Comparison of ENCODE assay signal across 35 mouse cellular contexts in the genomic region with DNA sequence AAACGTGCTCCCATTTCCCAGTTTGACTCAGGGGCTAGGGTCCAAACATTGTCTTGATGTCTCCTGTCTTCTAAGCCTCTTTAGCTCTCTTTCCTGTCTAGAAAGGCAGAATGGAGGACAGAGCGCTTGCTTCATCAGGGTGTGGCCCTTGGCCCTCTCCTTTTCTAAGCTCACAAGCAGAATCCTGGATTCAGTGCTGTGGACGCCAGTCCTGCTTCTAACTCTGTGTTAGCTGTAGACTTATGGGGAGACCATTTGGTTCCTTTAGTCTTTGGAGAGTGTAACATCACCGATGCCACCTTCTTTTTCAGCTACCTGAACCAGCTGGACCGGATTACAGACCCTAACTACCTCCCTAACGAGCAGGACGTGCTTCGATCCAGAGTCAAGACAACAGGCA. TPM values are rescaled to one million over a fixed set of nuclear protein-coding genes. Genes with fewer than 3 reads are reported as not detected.
DNase-seq lines count a peak whose midpoint lies in the region; ATAC-seq and TF ChIP-seq lines count a peak whose summit lies in the region.
"Had no signal": no experiment of that assay in that cellular context is flagged by ENCODE, and none has a peak within 500 bp of the region (broad histone marks: within the 10 kb centered on the region; RNA-seq: fewer than 3 reads in every experiment).

No protein-coding gene starts in this region.

- TF ChIP-seq CTCF in liver, embryonic 14.5 days (IDR thresholded peaks at IDR 0.05; ENCODE audit: low read depth): no peak

- H3K9me3 ChIP-seq in erythroblast, embryonic 14.5 days (ENCODE audit: control insufficient read depth, low read length): no peaks in the 10 kb centered on the region
- no peaks in the 10 kb centered on the region for H3K9me3 ChIP-seq in liver, embryonic 14.5 days (ENCODE audit: control insufficient read depth, low read length)
- no peaks in the 10 kb centered on the region for H3K9me3 ChIP-seq in hindbrain, embryonic 11.5 days (ENCODE audit: control insufficient read depth, low read length)
- no peaks in the 10 kb centered on the region for H3K9me3 ChIP-seq in kidney, embryonic 15.5 days (replicated peaks)
- H3K9me3 ChIP-seq: embryonic facial prominence, embryonic 13.5 days; heart, embryonic 15.5 days; midbrain, embryonic 10.5 days; midbrain, embryonic 15.5 days had no signal

- H3K27ac ChIP-seq in liver, embryonic 14.5 days: peak overlapping the region; percentile 93
- H3K27ac ChIP-seq in hindbrain, embryonic 11.5 days (ENCODE audit: low read depth, low read length): no peak overlapping the region
- no peak overlapping the region for H3K27ac ChIP-seq in kidney, embryonic 15.5 days
- H3K27ac ChIP-seq: embryonic facial prominence, embryonic 13.5 days; heart, embryonic 15.5 days; hindbrain, embryonic 14.5 days; midbrain, embryonic 15.5 days; stomach, postnatal 0 days had no signal

- WGBS in liver, embryonic 14.5 days (ENCODE audit: insufficient replicate concordance): 71% methylated on average over 8 of the region's 8 CpGs
- WGBS in hindbrain, embryonic 11.5 days: 86% methylated on average over 8 of the region's 8 CpGs
- WGBS in kidney, embryonic 15.5 days: 72% methylated on average over 8 of the region's 8 CpGs

- peaks cover 45% of the 10 kb centered on the region for H3K36me3 ChIP-seq in erythroblast, embryonic 14.5 days (ENCODE audit: control insufficient read depth)
- H3K36me3 ChIP-seq in liver, embryonic 14.5 days (replicated peaks; ENCODE audit: control insufficient read depth, insufficient read depth, low read depth): no peaks in the 10 kb centered on the region
- H3K36me3 ChIP-seq in hindbrain, embryonic 11.5 days (ENCODE audit: control insufficient read depth, insufficient read depth, low read length): no peaks in the 10 kb centered on the region
- H3K36me3 ChIP-seq in kidney, embryonic 15.5 days: no peaks in the 10 kb centered on the region
- H3K36me3 ChIP-seq: embryonic facial prominence, embryonic 13.5 days; heart, embryonic 15.5 days; midbrain, embryonic 10.5 days; midbrain, embryonic 15.5 days had no signal

- H3K9ac ChIP-seq in liver, embryonic 14.5 days (replicated peaks): peak overlapping the region; percentile 50
- H3K9ac ChIP-seq in hindbrain, embryonic 11.5 days (ENCODE audit: low read depth, low read length): no peak overlapping the region
- H3K9ac ChIP-seq in kidney, embryonic 15.5 days: no peak overlapping the region
- H3K9ac ChIP-seq: embryonic facial prominence, embryonic 13.5 days; heart, embryonic 15.5 days; hindbrain, embryonic 14.5 days; lung, embryonic 14.5 days; midbrain, embryonic 15.5 days had no signal

- H3K4me2 ChIP-seq in liver, embryonic 14.5 days (ENCODE audit: low read depth): peak overlapping the region; percentile 68
- H3K4me2 ChIP-seq in hindbrain, embryonic 11.5 days (replicated peaks; ENCODE audit: low read depth, low read length): no peak overlapping the region
- no peak overlapping the region for H3K4me2 ChIP-seq in kidney, embryonic 15.5 days
- H3K4me2 ChIP-seq: embryonic facial prominence, embryonic 13.5 days; heart, embryonic 15.5 days; hindbrain, embryonic 14.5 days; lung, embryonic 14.5 days; midbrain, embryonic 15.5 days had no signal

- H3K4me1 ChIP-seq in erythroblast, embryonic 14.5 days (ENCODE audit: control insufficient read depth): peaks cover 85% of the 10 kb centered on the region
- H3K4me1 ChIP-seq in liver, embryonic 14.5 days (replicated peaks; ENCODE audit: control insufficient read depth in 2 of 2, insufficient read depth in 2 of 2, low read length in 1 of 2): peaks cover 59 to 65% of the 10 kb centered on the region in 2 experiments
- no peaks in the 10 kb centered on the region for H3K4me1 ChIP-seq in hindbrain, embryonic 11.5 days (replicated peaks; ENCODE audit: control insufficient read depth, insufficient read depth, low read length)
- H3K4me1 ChIP-seq in kidney, embryonic 15.5 days: no peaks in the 10 kb centered on the region
- H3K4me1 ChIP-seq: embryonic facial prominence, embryonic 13.5 days had no signal

- H3K27me3 ChIP-seq in erythroblast, embryonic 14.5 days (ENCODE audit: control insufficient read depth): no peaks in the 10 kb centered on the region
- H3K27me3 ChIP-seq in liver, embryonic 14.5 days (ENCODE audit: control insufficient read depth, insufficient read depth, low read length): no peaks in the 10 kb centered on the region
- no peaks in the 10 kb centered on the region for H3K27me3 ChIP-seq in hindbrain, embryonic 11.5 days (ENCODE audit: control insufficient read depth, insufficient read depth, low read length)
- no peaks in the 10 kb centered on the region for H3K27me3 ChIP-seq in kidney, embryonic 15.5 days
- H3K27me3 ChIP-seq: CH12.LX; embryonic facial prominence, embryonic 13.5 days; heart, embryonic 15.5 days; midbrain, embryonic 15.5 days; Patski had no signal

- no peak for TF ChIP-seq EP300 in liver, embryonic 14.5 days (IDR thresholded peaks at IDR 0.05; ENCODE audit: low read depth)

- DNase-seq in spleen, postnatal 4 days (ENCODE audit: low spot score in 2 of 2): peak; percentile 18 to 59
- DNase-seq in spleen, postnatal 14 days (ENCODE audit: low spot score in 2 of 2): no peak
- no peak for DNase-seq in liver, embryonic 14.5 days (ENCODE audit: low read depth in 3 of 3, low spot score in 3 of 3)
- no peak for DNase-seq in hindbrain, embryonic 11.5 days (ENCODE audit: low spot score)
- no peak for DNase-seq in embryo, embryonic 9.5 days (ENCODE audit: extremely low spot score)
- DNase-seq: adrenal gland, postnatal 10 days; cerebellum, adult 11 months; cerebellum, adult 9-10 months; cerebellum, postnatal 36 days; embryo, embryonic 11 days; gastrocnemius, postnatal 14 days; heart, postnatal 4 days; kidney, adult 18-20 months; kidney, postnatal 36 days; left cerebral cortex, postnatal 4 days; lung, embryonic 14.5 days; lung, postnatal 14 days; right cerebral cortex, postnatal 25 days; thymus, adult 18-20 months; thymus, postnatal 25 days had no signal

- ATAC-seq in erythroblast, adult 5-6 weeks (replicated peaks; ENCODE audit: low FRiP score, poor library complexity, severe bottlenecking): no peak
- no peak for ATAC-seq in liver, embryonic 14.5 days (ENCODE audit: insufficient read depth)
- no peak for ATAC-seq in hindbrain, embryonic 11.5 days (ENCODE audit: low FRiP score)
- ATAC-seq in kidney, embryonic 15.5 days (replicated peaks; ENCODE audit: low FRiP score): no peak
- ATAC-seq: forebrain, embryonic 14.5 days; midbrain, embryonic 15.5 days; Patski had no signal

- H3K4me3 ChIP-seq in erythroblast, embryonic 14.5 days (replicated peaks): peak overlapping the region; percentile 54
- peak overlapping the region in 1 of 2 experiments; percentile 26; a peak in 2 of 4 replicates for H3K4me3 ChIP-seq in liver, embryonic 14.5 days (ENCODE audit: insufficient read depth in 1 of 2, low read depth in 2 of 2, low read length in 2 of 2)
- no peak overlapping the region for H3K4me3 ChIP-seq in hindbrain, embryonic 11.5 days (ENCODE audit: low read depth, low read length)
- no peak overlapping the region for H3K4me3 ChIP-seq in kidney, embryonic 15.5 days (replicated peaks)
- H3K4me3 ChIP-seq: embryonic facial prominence, embryonic 13.5 days; heart, embryonic 15.5 days; midbrain, embryonic 10.5 days; midbrain, embryonic 15.5 days had no signal

RNA-seq across cellular contexts. Expression of gene Gnat2, which starts 5.1 kb away (rescaled TPM):
- polyA plus RNA-seq in erythroblast, embryonic 14.5 days (2012): 0.03 TPM in 1 of 2 replicates, not detected in the other
- total RNA-seq in erythroblast, adult 5-6 weeks (2015; ENCODE audit: low replicate concordance): 0.84 TPM in 1 of 2 replicates, not detected in the other
- total RNA-seq in erythroblast, adult 5-6 weeks (2017; ENCODE audit: low replicate concordance): 0.09 and 0.56 TPM in 2 replicates
- 0.60 and 1.4 TPM in 2 replicates for polyA plus RNA-seq in liver, embryonic 14.5 days (2012; rRNA removed)
- 1.8 and 2.5 TPM in 2 replicates for polyA plus RNA-seq in liver, embryonic 14.5 days (2014; fragmentation: Nextera tagmentation; extraction: Ambion mirVana)
- 0.62 and 0.89 TPM in 2 replicates for polyA plus RNA-seq in hindbrain, embryonic 11.5 days (2014; fragmentation: Nextera tagmentation; extraction: Ambion mirVana)
- 0.68 and 1.9 TPM in 2 replicates for polyA plus RNA-seq in kidney, embryonic 15.5 days (2015; fragmentation: Nextera tagmentation; extraction: Ambion mirVana)
- total RNA-seq: layer of hippocampus, postnatal 25 days; neutrophil, adult 5-6 weeks had no signal

RNA-seq across cellular contexts. Expression of gene Ampd2, which starts 11.2 kb away (rescaled TPM):
- polyA plus RNA-seq in erythroblast, embryonic 14.5 days (2012): 10.5 and 12.6 TPM in 2 replicates
- total RNA-seq in erythroblast, adult 5-6 weeks (2015; ENCODE audit: low replicate concordance): 7.1 and 8.6 TPM in 2 replicates
- total RNA-seq in erythroblast, adult 5-6 weeks (2017; ENCODE audit: low replicate concordance): 3.1 and 14.5 TPM in 2 replicates
- 40.9 and 49.6 TPM in 2 replicates for polyA plus RNA-seq in liver, embryonic 14.5 days (2012; rRNA removed)
- polyA plus RNA-seq in liver, embryonic 14.5 days (2014; fragmentation: Nextera tagmentation; extraction: Ambion mirVana): 34.3 and 37.8 TPM in 2 replicates
- 32.1 and 32.6 TPM in 2 replicates for polyA plus RNA-seq in hindbrain, embryonic 11.5 days (2014; fragmentation: Nextera tagmentation; extraction: Ambion mirVana)
- polyA plus RNA-seq in kidney, embryonic 15.5 days (2015; fragmentation: Nextera tagmentation; extraction: Ambion mirVana): 59.3 and 66.2 TPM in 2 replicates

RNA-seq across cellular contexts. Expression of gene Gnai3, which starts 48.3 kb away (rescaled TPM):
- polyA plus RNA-seq in erythroblast, embryonic 14.5 days (2012): 0.19 and 0.27 TPM in 2 replicates
- 46.8 and 63.4 TPM in 2 replicates for total RNA-seq in erythroblast, adult 5-6 weeks (2015; ENCODE audit: low replicate concordance)
- total RNA-seq in erythroblast, adult 5-6 weeks (2017; ENCODE audit: low replicate concordance): 38.2 and 46.0 TPM in 2 replicates
- polyA plus RNA-seq in liver, embryonic 14.5 days (2012; rRNA removed): 18.4 and 28.7 TPM in 2 replicates
- 57.4 and 58.0 TPM in 2 replicates for polyA plus RNA-seq in liver, embryonic 14.5 days (2014; fragmentation: Nextera tagmentation; extraction: Ambion mirVana)
- 199 and 224 TPM in 2 replicates for polyA plus RNA-seq in hindbrain, embryonic 11.5 days (2014; fragmentation: Nextera tagmentation; extraction: Ambion mirVana)
- 176 TPM in 2 replicates for polyA plus RNA-seq in kidney, embryonic 15.5 days (2015; fragmentation: Nextera tagmentation; extraction: Ambion mirVana)

RNA-seq across cellular contexts. Expression of gene Gstm4, which starts 53.0 kb away (rescaled TPM):
- 0.02 and 0.07 TPM in 2 replicates for polyA plus RNA-seq in erythroblast, embryonic 14.5 days (2012)
- 4.2 and 8.4 TPM in 2 replicates for total RNA-seq in erythroblast, adult 5-6 weeks (2015; ENCODE audit: low replicate concordance)
- total RNA-seq in erythroblast, adult 5-6 weeks (2017; ENCODE audit: low replicate concordance): 0.28 and 0.51 TPM in 2 replicates
- 11.7 and 11.9 TPM in 2 replicates for polyA plus RNA-seq in liver, embryonic 14.5 days (2012; rRNA removed)
- 17.3 and 17.7 TPM in 2 replicates for polyA plus RNA-seq in liver, embryonic 14.5 days (2014; fragmentation: Nextera tagmentation; extraction: Ambion mirVana)
- polyA plus RNA-seq in hindbrain, embryonic 11.5 days (2014; fragmentation: Nextera tagmentation; extraction: Ambion mirVana): 11.4 and 12.9 TPM in 2 replicates
- polyA plus RNA-seq in kidney, embryonic 15.5 days (2015; fragmentation: Nextera tagmentation; extraction: Ambion mirVana): 15.9 and 18.8 TPM in 2 replicates

RNA-seq across cellular contexts. Expression of gene Gpr61, which starts 57.0 kb away (rescaled TPM):
- polyA plus RNA-seq in erythroblast, embryonic 14.5 days (2012): not detected in 2 replicates
- not detected in 2 replicates for total RNA-seq in erythroblast, adult 5-6 weeks (2015; ENCODE audit: low replicate concordance)
- total RNA-seq in erythroblast, adult 5-6 weeks (2017; ENCODE audit: low replicate concordance): not detected in 2 replicates
- polyA plus RNA-seq in liver, embryonic 14.5 days (2012; rRNA removed): not detected in 2 replicates
- 0.04 TPM in 1 of 2 replicates, not detected in the other for polyA plus RNA-seq in liver, embryonic 14.5 days (2014; fragmentation: Nextera tagmentation; extraction: Ambion mirVana)
- 0.34 and 0.57 TPM in 2 replicates for polyA plus RNA-seq in hindbrain, embryonic 11.5 days (2014; fragmentation: Nextera tagmentation; extraction: Ambion mirVana)
- 0.05 and 0.08 TPM in 2 replicates for polyA plus RNA-seq in kidney, embryonic 15.5 days (2015; fragmentation: Nextera tagmentation; extraction: Ambion mirVana)
- total RNA-seq: CH12.LX; granulocyte monocyte progenitor cell, adult 5-6 weeks; heart, postnatal 4 days had no signal

Comparison
In these comparisons a context has a peak if more than half of its experiments do, and no peak if none do; other contexts are left out.
1. DNase-seq: peak in spleen, postnatal 4 days (2 of 2); none in spleen, postnatal 14 days (0 of 2), liver, embryonic 14.5 days (0 of 3), hindbrain, embryonic 11.5 days (single experiment) and embryo, embryonic 9.5 days (single experiment).
2. RNA of gene Gnai3, which starts 48.3 kb away (polyA plus RNA-seq): 199 to 224 TPM in hindbrain, embryonic 11.5 days, 176 TPM in kidney, embryonic 15.5 days and 18.4 to 58.0 TPM in liver, embryonic 14.5 days; 0.19 to 0.27 TPM in erythroblast, embryonic 14.5 days; every median in the first group is over 10 times any median in the second.